Mouse (Mus musculus) G1E-ER4 (cell line): ENCODE measurements around the gene Mrps27. TPM values are rescaled to one million over a fixed set of nuclear protein-coding genes. Genes with fewer than 3 reads are reported as not detected.

Source experiments
- GATA1 ChIP-seq: IDR thresholded peaks from one replicate; pipeline ENCODE4 v1.8.0; 2012; ENCODE audit warnings: low read length, inconsistent platforms
- polyA plus RNA-seq: library from polyadenylated mRNA; stranded (reverse); fragments of >175 nt; gene quantifications from 2 replicates; pipeline ENCODE4 v1.2.3, GENCODE M21; 2012

Mrps27 gene
- polyA plus RNA-seq, 1 experiment, result 17.2 TPM

DNA sequence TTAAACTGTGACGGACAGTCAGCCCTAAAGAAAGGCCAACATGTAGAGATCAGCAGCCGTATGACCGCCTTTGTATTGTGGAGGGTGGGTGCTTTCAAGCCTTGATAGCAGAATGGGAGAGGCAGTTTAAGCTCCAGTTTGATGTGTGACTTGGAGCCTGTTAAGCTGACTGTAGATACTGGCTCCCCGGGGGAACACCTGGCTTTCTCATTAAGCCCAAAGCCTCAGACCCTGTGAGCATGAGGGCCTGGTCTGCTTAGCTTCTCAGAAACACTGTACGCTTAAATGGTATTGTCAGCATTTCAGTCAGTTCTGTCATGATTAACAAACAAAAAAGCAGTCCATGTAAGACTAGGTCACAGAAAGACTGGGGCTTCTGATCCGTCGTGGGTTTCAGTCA is 29.1 kb downstream of the Mrps27 start:
- TF ChIP-seq GATA1, result no peak

DNA sequence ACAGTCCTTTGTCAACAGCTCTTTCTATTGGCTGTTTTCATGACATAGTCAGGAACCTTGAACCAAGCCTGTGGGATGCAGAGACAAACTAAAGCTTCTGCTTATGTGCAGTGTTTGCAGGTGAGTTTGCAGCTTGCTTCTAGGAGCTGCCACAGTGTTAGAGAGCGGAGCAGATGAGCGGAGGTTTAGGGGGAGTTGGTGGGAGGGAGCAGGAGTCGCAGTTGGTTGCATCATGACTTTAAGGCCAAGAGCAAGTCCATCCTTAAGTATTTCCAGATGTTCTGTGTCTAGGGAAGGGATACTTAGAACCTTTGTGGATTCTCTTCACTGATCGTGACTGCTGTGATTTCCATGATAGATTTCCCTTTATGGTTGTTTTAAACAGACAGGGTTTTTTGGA is 29.6 kb downstream of the Mrps27 start:
- TF ChIP-seq GATA1, result no peak

DNA sequence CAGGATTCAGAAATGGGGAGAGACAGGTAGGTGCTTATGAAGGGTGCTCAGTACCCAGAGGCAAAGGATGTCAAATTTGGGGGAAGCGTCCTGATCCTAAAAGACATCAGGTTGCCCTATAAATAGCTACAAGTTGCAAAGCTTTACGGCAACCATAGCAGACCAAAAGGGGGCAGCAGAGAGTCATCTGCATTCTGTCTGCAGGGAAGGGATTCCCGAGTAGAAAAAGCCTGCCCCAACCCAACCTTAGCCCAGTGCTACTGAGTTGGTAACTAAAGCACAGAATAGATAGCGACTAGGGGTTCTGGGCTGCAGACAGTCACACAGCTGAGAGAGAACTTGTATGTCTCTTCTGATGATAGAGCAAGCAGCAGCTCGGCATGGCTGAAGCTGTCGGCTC is 31.0 kb downstream of the Mrps27 start:
- TF ChIP-seq GATA1, result no peak

GRCm38 (mm10) chr13:99377055-99377454 is 32.5 kb downstream of the Mrps27 start:
- no peak for TF ChIP-seq GATA1

- TF ChIP-seq GATA1, result no peak
These were observed 33.6 kb downstream of the Mrps27 start for GRCm38 (mm10) chr13:99378223-99378622.

GRCm38 (mm10) chr13:99382373-99382772 is 37.8 kb downstream of the Mrps27 start:
- TF ChIP-seq GATA1, result no peak

GRCm38 (mm10) chr13:99384555-99385203 is 40.1 kb downstream of the Mrps27 start:
- TF ChIP-seq GATA1, result no peak

DNA sequence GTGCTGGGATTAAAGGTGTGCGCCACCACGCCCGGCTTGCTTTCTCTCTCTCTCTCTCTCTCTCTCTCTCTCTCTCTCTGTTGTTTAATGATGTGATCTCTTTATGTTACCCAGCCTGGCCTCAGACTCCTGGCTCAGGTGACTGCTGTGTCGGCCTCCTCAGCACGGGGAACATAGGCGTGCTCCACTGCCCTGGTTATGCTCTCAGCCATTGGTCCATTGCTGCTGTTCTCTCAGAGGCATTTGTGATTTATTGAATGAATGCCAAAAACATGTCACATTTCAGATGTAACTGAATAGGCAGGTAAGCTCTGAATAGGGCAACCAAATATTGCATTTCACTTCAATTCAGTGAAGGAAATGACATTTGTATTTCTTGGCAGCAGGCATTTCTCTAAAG is 41.3 kb downstream of the Mrps27 start:
- TF ChIP-seq GATA1, result no peak

- no peak for TF ChIP-seq GATA1
These were observed 41.8 kb downstream of the Mrps27 start for GRCm38 (mm10) chr13:99386341-99386740.

GRCm38 (mm10) chr13:99387901-99388811 is 43.6 kb downstream of the Mrps27 start:
- no peak for TF ChIP-seq GATA1

GRCm38 (mm10) chr13:99391417-99391816 is 46.8 kb downstream of the Mrps27 start:
- TF ChIP-seq GATA1, result no peak

DNA sequence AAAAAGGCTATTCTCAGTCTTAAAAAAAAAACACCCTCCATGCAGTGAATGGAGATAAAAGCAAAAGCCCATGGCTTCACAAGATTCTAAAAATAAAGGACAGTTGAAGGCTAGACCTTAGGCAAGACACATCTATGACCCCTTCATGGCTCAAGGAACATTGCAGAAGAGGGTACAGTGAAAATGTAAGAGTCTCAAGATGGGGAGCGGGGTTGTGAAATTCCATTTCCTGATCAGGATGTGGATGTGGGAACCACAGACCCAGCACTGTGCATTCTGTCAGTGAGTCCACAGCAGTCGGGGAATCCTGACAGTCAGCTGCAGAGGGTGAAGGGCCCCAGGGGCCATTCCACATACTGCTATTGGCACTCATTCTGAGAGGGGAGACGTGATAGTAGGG is 48.5 kb downstream of the Mrps27 start:
- no peak for TF ChIP-seq GATA1

DNA sequence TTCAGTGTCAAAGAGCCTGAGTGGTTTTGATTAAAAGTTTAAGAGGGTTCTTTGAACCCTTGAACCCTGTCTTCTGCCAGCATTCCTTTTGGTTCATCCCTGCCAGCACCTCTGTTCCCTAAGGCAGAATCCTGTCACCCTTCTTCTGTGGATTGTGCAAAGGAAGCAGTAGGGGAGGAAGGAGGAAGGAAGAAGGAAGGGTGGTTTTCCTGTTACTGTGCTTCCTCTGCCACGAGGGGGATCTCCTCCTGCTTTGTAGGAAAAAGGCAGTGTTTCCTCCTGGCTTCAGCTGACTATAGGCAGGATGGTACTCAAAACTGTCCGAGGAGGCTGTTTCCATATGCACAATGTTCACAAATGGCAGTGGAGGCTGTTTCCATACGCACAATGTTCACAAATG is 50.1 kb downstream of the Mrps27 start:
- no peak for TF ChIP-seq GATA1

DNA sequence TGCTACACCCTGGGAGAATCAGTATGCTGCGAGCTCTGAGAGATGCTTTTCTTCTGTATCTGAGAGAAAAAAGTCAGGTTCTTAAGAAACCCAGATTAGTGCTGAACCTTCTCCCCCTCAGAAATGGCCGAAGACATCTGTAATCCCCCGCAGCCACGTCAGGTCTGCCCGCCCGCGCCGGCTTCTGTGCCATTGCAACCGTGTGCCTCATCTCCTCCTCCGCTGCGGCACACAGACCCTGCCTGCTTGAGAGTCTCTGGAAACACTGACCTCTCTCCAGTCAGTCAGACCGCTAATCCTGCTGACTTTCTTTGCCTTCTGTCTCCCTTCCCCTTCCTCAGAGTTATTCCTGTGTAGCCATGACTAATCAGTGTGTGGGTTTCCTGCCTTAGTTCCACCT is 50.9 kb downstream of the Mrps27 start:
- no peak for TF ChIP-seq GATA1

DNA sequence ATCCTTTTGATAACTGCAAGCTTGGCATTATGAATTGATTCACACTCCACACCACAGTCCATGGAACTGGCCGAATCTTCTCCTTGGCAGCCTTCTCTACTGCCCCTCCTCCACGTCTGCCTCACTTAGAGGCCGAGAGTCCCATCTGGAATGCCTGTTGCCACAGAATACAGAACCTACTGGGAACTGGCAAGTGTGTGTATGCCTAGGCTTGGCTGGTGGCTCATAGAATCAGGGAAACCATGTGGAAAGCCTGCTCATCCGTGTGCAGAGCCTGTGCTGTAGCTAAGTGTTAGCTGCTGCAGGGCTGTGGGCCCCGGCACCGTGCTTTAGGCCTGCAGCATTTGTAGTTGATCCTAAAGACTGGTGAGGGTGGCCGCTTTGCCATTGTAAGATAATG is 52.6 kb downstream of the Mrps27 start:
- TF ChIP-seq GATA1, result no peak

GRCm38 (mm10) chr13:99398149-99398701 is 53.6 kb downstream of the Mrps27 start:
- no peak for TF ChIP-seq GATA1
